In genomic region chr3:45681410-45681809, GRCm38 (mm10) we compare ENCODE assay signal across 10 mouse cellular contexts.
DNase-seq lines count a peak whose midpoint lies in the region; ATAC-seq lines count a peak whose summit lies in the region.
"Had no signal": no experiment of that assay in that cellular context is flagged by ENCODE, and none has a peak within 500 bp of the region (broad histone marks: within the 10 kb centered on the region; RNA-seq: fewer than 3 reads in every experiment).

No protein-coding gene starts in this region.

- peak overlapping the region; percentile 35 for H3K4me3 ChIP-seq in heart, embryonic 13.5 days
- peak overlapping the region; percentile 14; the same call in 1 of the 2 replicates for H3K4me3 ChIP-seq in forebrain, embryonic 16.5 days (replicated peaks; ENCODE audit: low read length)
- no peak overlapping the region for H3K4me3 ChIP-seq in kidney, embryonic 16.5 days (ENCODE audit: low read length)
- H3K4me3 ChIP-seq: liver, embryonic 13.5 days had no signal

- no peaks in the 10 kb centered on the region for H3K9me3 ChIP-seq in heart, embryonic 13.5 days
- H3K9me3 ChIP-seq in forebrain, embryonic 16.5 days (ENCODE audit: control insufficient read depth, low read length): no peaks in the 10 kb centered on the region
- no peaks in the 10 kb centered on the region for H3K9me3 ChIP-seq in kidney, embryonic 16.5 days (ENCODE audit: low read length)
- H3K9me3 ChIP-seq: liver, embryonic 13.5 days had no signal

- H3K4me1 ChIP-seq in heart, embryonic 13.5 days: no peaks in the 10 kb centered on the region
- H3K4me1 ChIP-seq in forebrain, embryonic 16.5 days (replicated peaks; ENCODE audit: control insufficient read depth, insufficient read depth, low read length): 0 out of 2 replicates have a peak, but pooled peaks cover 3% of the 10 kb centered on the region
- no peaks in the 10 kb centered on the region for H3K4me1 ChIP-seq in kidney, embryonic 16.5 days (ENCODE audit: insufficient read depth, low read length)
- H3K4me1 ChIP-seq: liver, embryonic 13.5 days had no signal

- peaks cover 14% of the 10 kb centered on the region for H3K27me3 ChIP-seq in heart, embryonic 13.5 days (replicated peaks)
- H3K27me3 ChIP-seq in forebrain, embryonic 16.5 days (replicated peaks; ENCODE audit: control insufficient read depth, insufficient read depth, low read length): no peaks in the 10 kb centered on the region
- H3K27me3 ChIP-seq in kidney, embryonic 16.5 days (ENCODE audit: insufficient read depth, low read length): no peaks in the 10 kb centered on the region
- H3K27me3 ChIP-seq: liver, embryonic 13.5 days had no signal

- no peak for ATAC-seq in heart, embryonic 13.5 days (ENCODE audit: extremely low read depth, insufficient number of reproducible peaks, low FRiP score, low TSS enrichment)
- ATAC-seq in forebrain, embryonic 16.5 days: no peak
- ATAC-seq in kidney, embryonic 16.5 days (ENCODE audit: low FRiP score, low TSS enrichment): no peak

- peak overlapping the region; percentile 61 for H3K4me2 ChIP-seq in heart, embryonic 13.5 days
- H3K4me2 ChIP-seq in forebrain, embryonic 16.5 days (ENCODE audit: low read length): peak overlapping the region; percentile 40
- no peak overlapping the region for H3K4me2 ChIP-seq in kidney, embryonic 16.5 days (replicated peaks; ENCODE audit: low read depth, low read length)
- H3K4me2 ChIP-seq: liver, embryonic 13.5 days had no signal

- DNase-seq in heart, adult 9 months (ENCODE audit: low spot score in 2 of 2): no peak
- DNase-seq in ZHBTc4 (ENCODE audit: low read depth, low spot score): peak; percentile 36
- DNase-seq in neural tube, embryonic 10.5 days (ENCODE audit: extremely low spot score, low spot score): peak; percentile 14
- DNase-seq in cerebellum, adult 8-10 months: no peak
- no peak for DNase-seq in left cerebral cortex, adult 9 months (ENCODE audit: low spot score in 2 of 2)
- DNase-seq: cerebellum, adult 9-11 months; liver, embryonic 13.5 days had no signal

- no peak overlapping the region for H3K27ac ChIP-seq in heart, embryonic 13.5 days (replicated peaks)
- no peak overlapping the region for H3K27ac ChIP-seq in forebrain, embryonic 16.5 days (ENCODE audit: low read length)
- H3K27ac ChIP-seq in kidney, embryonic 16.5 days (ENCODE audit: low read length): no peak overlapping the region
- H3K27ac ChIP-seq: liver, embryonic 13.5 days had no signal

- H3K9ac ChIP-seq in heart, embryonic 13.5 days: no peak overlapping the region
- H3K9ac ChIP-seq in forebrain, embryonic 16.5 days (replicated peaks; ENCODE audit: low read depth, low read length): peak overlapping the region; percentile 27; the same call in 1 of the 2 replicates
- no peak overlapping the region for H3K9ac ChIP-seq in kidney, embryonic 16.5 days (replicated peaks; ENCODE audit: low read length)
- H3K9ac ChIP-seq: liver, embryonic 13.5 days had no signal

- 5% methylated on average over 12 of the region's 12 CpGs for WGBS in heart, embryonic 13.5 days
- 3% methylated on average over 12 of the region's 12 CpGs for WGBS in forebrain, embryonic 16.5 days
- 6% methylated on average over 12 of the region's 12 CpGs for WGBS in kidney, embryonic 16.5 days

- no peaks in the 10 kb centered on the region for H3K36me3 ChIP-seq in heart, embryonic 13.5 days
- H3K36me3 ChIP-seq in forebrain, embryonic 16.5 days (ENCODE audit: control insufficient read depth, insufficient read depth): no peaks in the 10 kb centered on the region
- H3K36me3 ChIP-seq in kidney, embryonic 16.5 days (ENCODE audit: insufficient read depth, low read length): no peaks in the 10 kb centered on the region
- H3K36me3 ChIP-seq: liver, embryonic 13.5 days had no signal

Comparison
In these comparisons a context has a peak if more than half of its experiments do, and no peak if none do; other contexts are left out.
1. DNase-seq: peak in ZHBTc4 (single experiment) and neural tube, embryonic 10.5 days (single experiment); none in heart, adult 9 months (0 of 2), cerebellum, adult 8-10 months (single experiment) and left cerebral cortex, adult 9 months (0 of 2).